Mouse (Mus musculus) C2C12 (cell line): ENCODE measurements around the gene Scnn1g.

Experiments used
- CTCF ChIP-seq: IDR thresholded peaks from one replicate; pipeline ENCODE4 v1.5.1; 2011; ENCODE audit not compliant: control insufficient read depth, insufficient read depth, insufficient read length
- FOSL1 ChIP-seq: IDR thresholded peaks from one replicate; pipeline ENCODE4 v1.8.0; 2011; ENCODE audit warnings: mild to moderate bottlenecking, low read length; ENCODE audit not compliant: poor library complexity, insufficient read depth, severe bottlenecking
- MAX ChIP-seq: IDR thresholded peaks from one replicate; pipeline ENCODE4 v1.6.1; 2011; ENCODE audit warnings: mild to moderate bottlenecking, control low read depth
- MYOD1 ChIP-seq: IDR thresholded peaks from one replicate; pipeline ENCODE4 v1.6.1; 2011; ENCODE audit warnings: low read depth; ENCODE audit not compliant: control insufficient read depth, insufficient read length
- MYOG ChIP-seq: IDR thresholded peaks from one replicate; pipeline ENCODE4 v1.6.1; 2011; ENCODE audit not compliant: control insufficient read depth, insufficient read length; ENCODE audit errors: extremely low read depth
- USF1 ChIP-seq: IDR thresholded peaks from one replicate; pipeline ENCODE4 v1.6.1; 2011; ENCODE audit warnings: low read depth, mild to moderate bottlenecking, control low read depth, moderate library complexity

DNA sequence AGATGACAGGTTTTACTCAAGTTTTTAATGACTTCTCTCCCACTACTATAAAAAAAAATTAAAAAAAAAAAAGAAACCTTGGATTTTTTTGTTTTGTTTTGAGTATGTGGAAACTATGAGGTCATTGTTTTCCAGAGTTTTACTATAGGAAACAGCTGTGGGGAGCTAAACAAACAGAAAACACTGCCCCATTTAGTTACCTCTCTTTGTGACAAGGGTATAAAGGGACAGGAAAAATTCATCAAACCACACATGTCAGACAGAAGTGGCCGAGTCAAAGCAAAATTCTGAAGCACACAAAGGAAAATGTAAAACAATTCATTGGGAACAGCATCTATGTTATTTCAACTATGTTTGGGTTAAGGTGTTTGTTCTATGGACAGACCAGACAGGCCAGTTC, 36.7 kb upstream of the Scnn1g start:
- TF ChIP-seq MYOD1 (no peak), CTCF (no peak), FOSL1 (no peak), MAX (no peak), USF1 (no peak), MYOG (no peak)
